Mouse (Mus musculus) C2C12 (cell line): Measurements from ENCODE around the gene Map3k5. TPM values are rescaled to one million over a fixed set of nuclear protein-coding genes. Genes with fewer than 3 reads are reported as not detected.
A peak's percentile ranks its signal among the peaks of the same experiment; 100 is the strongest.

ENCODE experiments used
- H3K27me3 ChIP-seq: one replicate; pipeline ENCODE4 v1.6.1; 2011; ENCODE audit not compliant: control insufficient read depth, insufficient read depth, insufficient read length
- H3K36me3 ChIP-seq: one replicate; pipeline ENCODE4 v1.6.1; 2011; ENCODE audit not compliant: control insufficient read depth, insufficient read depth
- H3K4me3 ChIP-seq: one replicate; pipeline ENCODE4 v1.5.1; 2011; ENCODE audit warnings: mild to moderate bottlenecking, control low read depth; ENCODE audit not compliant: poor library complexity, insufficient read depth, severe bottlenecking
- H3K79me2 ChIP-seq: one replicate; pipeline ENCODE4 v1.6.1; 2011; ENCODE audit not compliant: control insufficient read depth, insufficient read depth
- H3K79me3 ChIP-seq: one replicate; pipeline ENCODE4 v1.6.1; 2011; ENCODE audit warnings: low read depth, control low read depth
- H3ac ChIP-seq: one replicate; pipeline ENCODE3; 2011; ENCODE audit warnings: low read depth; ENCODE audit not compliant: control insufficient read depth, insufficient read length
- CEBPB ChIP-seq: IDR thresholded peaks from one replicate; pipeline ENCODE4 v1.6.1; 2011; ENCODE audit warnings: low read depth, mild to moderate bottlenecking, control low read depth, moderate library complexity
- CTCF ChIP-seq: IDR thresholded peaks from one replicate; pipeline ENCODE4 v1.5.1; 2011; ENCODE audit not compliant: control insufficient read depth, insufficient read depth, insufficient read length
- FOSL1 ChIP-seq: IDR thresholded peaks from one replicate; pipeline ENCODE4 v1.8.0; 2011; ENCODE audit warnings: mild to moderate bottlenecking, low read length; ENCODE audit not compliant: poor library complexity, insufficient read depth, severe bottlenecking
- MAX ChIP-seq: IDR thresholded peaks from one replicate; pipeline ENCODE4 v1.6.1; 2011; ENCODE audit warnings: mild to moderate bottlenecking, control low read depth
- MYOD1 ChIP-seq: IDR thresholded peaks from one replicate; pipeline ENCODE4 v1.6.1; 2011; ENCODE audit warnings: low read depth; ENCODE audit not compliant: control insufficient read depth, insufficient read length
- MYOG ChIP-seq: IDR thresholded peaks from one replicate; pipeline ENCODE4 v1.6.1; 2011; ENCODE audit not compliant: control insufficient read depth, insufficient read length; ENCODE audit errors: extremely low read depth
- USF1 ChIP-seq: IDR thresholded peaks from one replicate; pipeline ENCODE4 v1.6.1; 2011; ENCODE audit warnings: low read depth, mild to moderate bottlenecking, control low read depth, moderate library complexity
- polyA plus RNA-seq: library from polyadenylated mRNA; unstranded; fragments of >200 nt; fragmentation: generic; extraction: Trizol; gene quantifications from one replicate; pipeline ENCODE4 v1.2.1, GENCODE M21; 2012; ENCODE audit warnings: missing spikeins

The Map3k5 gene
- polyA plus RNA-seq, 1 experiment: 0.55 TPM

DNA sequence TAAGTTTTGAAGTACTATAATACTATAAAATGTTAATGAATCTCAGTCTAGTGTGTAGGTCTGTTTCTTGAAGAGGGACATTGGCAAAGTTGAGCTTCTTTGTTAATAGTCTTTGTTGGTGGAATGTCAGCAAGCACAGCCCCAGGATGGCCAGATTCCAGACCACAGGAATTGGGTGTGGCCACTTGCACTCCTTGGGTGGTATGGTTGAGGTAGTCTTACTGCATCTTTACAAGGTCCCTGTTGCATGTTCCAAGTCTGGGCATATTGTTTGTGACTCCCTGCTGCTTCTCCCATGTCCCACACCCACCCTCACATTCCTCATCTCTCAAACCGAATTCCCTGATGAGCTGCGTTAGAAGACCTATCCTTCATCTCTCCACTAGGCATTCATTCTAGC lies 157.1 kb downstream of the Map3k5 start:
- no peak for TF ChIP-seq USF1
- TF ChIP-seq MYOD1: no peak
- TF ChIP-seq MYOG: no peak
- TF ChIP-seq FOSL1: no peak
- no peak for TF ChIP-seq CTCF
- TF ChIP-seq MAX: no peak
- no peak for TF ChIP-seq CEBPB
- no peaks in the 10 kb centered on the region for H3K79me2 ChIP-seq
- no peaks in the 10 kb centered on the region for H3K79me3 ChIP-seq
- H3ac ChIP-seq: no peak overlapping the region
- H3K4me3 ChIP-seq: no peak overlapping the region
- no peaks in the 10 kb centered on the region for H3K36me3 ChIP-seq
- H3K27me3 ChIP-seq: no peaks in the 10 kb centered on the region

DNA sequence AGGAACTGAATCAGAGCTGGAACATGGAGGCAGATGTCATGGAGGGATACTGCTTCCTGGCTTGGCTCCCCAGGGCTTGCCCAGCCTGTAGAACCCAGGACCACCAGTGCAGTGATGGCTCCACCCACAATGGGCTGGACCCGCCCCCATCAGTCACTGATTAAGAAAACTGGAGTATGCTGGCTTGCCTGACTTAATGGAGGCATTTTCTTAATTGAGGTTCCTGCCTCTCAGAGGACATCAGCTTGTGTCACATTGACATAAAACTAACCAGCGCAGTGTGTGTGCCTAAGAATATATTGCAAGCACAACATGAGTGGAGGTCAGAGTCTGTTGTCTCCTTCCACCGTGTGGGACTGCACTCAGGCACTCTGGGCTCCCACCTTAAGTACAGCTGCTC lies 158.1 kb downstream of the Map3k5 start:
- no peaks in the 10 kb centered on the region for H3K79me3 ChIP-seq
- H3K79me2 ChIP-seq: no peaks in the 10 kb centered on the region
- TF ChIP-seq CEBPB (no peak), MAX (no peak), MYOG (no peak), CTCF (no peak), USF1 (no peak), MYOD1 (no peak), FOSL1 (no peak)
- no peak overlapping the region for H3ac ChIP-seq
- no peaks in the 10 kb centered on the region for H3K36me3 ChIP-seq
- no peaks in the 10 kb centered on the region for H3K27me3 ChIP-seq
- no peak overlapping the region for H3K4me3 ChIP-seq

- H3K36me3 ChIP-seq: no peaks in the 10 kb centered on the region
Observed at GRCm38 (mm10) chr10:20101456-20101855, 167.2 kb downstream of the Map3k5 start.

DNA sequence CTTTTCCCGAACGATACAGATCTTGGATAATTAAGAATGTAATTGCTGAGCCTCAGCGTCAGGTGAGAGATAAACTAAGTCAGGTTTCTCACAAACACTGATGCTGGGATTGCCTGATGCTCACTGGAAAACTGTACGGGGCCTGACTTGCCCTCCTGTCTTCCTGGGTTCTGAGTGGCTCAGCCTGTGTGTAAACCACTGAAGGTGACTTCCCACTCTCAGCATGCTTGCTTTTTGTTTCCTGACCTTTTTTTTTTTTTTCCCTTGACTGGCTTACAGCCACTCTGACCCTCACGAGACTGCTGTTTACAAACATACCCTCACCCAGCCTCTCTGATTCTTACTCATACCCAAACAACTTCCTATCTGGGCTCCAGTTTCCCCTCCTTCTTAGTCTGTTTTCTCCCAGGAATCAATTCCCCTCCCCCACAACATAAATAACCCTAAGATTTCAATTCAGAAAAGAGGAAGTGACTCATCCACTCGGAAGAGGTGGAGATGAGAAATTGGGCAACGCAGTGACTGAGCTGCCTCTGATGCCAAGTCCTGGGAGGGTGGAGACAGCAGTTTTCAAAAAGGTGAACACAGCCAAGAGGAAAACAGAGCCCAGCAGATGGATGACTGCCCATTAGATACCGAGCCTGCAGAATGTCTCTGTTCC lies 170.1 kb downstream of the Map3k5 start:
- H3ac ChIP-seq: no peak overlapping the region
- H3K27me3 ChIP-seq: no peaks in the 10 kb centered on the region
- H3K4me3 ChIP-seq: no peak overlapping the region
- H3K79me3 ChIP-seq: no peaks in the 10 kb centered on the region
- no peaks in the 10 kb centered on the region for H3K36me3 ChIP-seq
- H3K79me2 ChIP-seq: no peaks in the 10 kb centered on the region
- TF ChIP-seq MYOG: no peak
- peak; percentile 22 for TF ChIP-seq MAX
- TF ChIP-seq CEBPB: peak; percentile 98
- TF ChIP-seq FOSL1: peak; percentile 43

More at GRCm38 (mm10) chr10:20101456-20101855, 167.2 kb downstream of the Map3k5 start:
- no peak overlapping the region for H3ac ChIP-seq
- no peaks in the 10 kb centered on the region for H3K79me3 ChIP-seq
- no peaks in the 10 kb centered on the region for H3K27me3 ChIP-seq
- no peak overlapping the region for H3K4me3 ChIP-seq
- no peak for TF ChIP-seq MYOG
- no peak for TF ChIP-seq USF1
- no peak for TF ChIP-seq FOSL1
- no peak for TF ChIP-seq MAX
- no peak for TF ChIP-seq CEBPB
- TF ChIP-seq CTCF: no peak
- no peak for TF ChIP-seq MYOD1
- no peaks in the 10 kb centered on the region for H3K79me2 ChIP-seq

- Histone ChIP-seq H3K36me3 (no peaks in the 10 kb centered on the region), H3K79me3 (no peaks in the 10 kb centered on the region), H3ac (no peak overlapping the region), H3K79me2 (no peaks in the 10 kb centered on the region), H3K4me3 (no peak overlapping the region), H3K27me3 (no peaks in the 10 kb centered on the region)
- TF ChIP-seq MYOD1 (no peak), MAX (no peak), USF1 (no peak), FOSL1 (no peak), MYOG (no peak), CEBPB (no peak), CTCF (no peak)
Observed at GRCm38 (mm10) chr10:20105575-20105974, 171.3 kb downstream of the Map3k5 start.

- Histone ChIP-seq H3K36me3 (no peaks in the 10 kb centered on the region), H3K4me3 (no peak overlapping the region), H3K79me2 (no peaks in the 10 kb centered on the region), H3ac (no peak overlapping the region), H3K27me3 (no peaks in the 10 kb centered on the region), H3K79me3 (no peaks in the 10 kb centered on the region)
- TF ChIP-seq CEBPB: no peak
- TF ChIP-seq USF1: no peak
- TF ChIP-seq FOSL1: no peak
- TF ChIP-seq CTCF: no peak
- no peak for TF ChIP-seq MAX
- TF ChIP-seq MYOG: no peak
- no peak for TF ChIP-seq MYOD1
Observed at GRCm38 (mm10) chr10:20107031-20107430, 172.8 kb downstream of the Map3k5 start.

DNA sequence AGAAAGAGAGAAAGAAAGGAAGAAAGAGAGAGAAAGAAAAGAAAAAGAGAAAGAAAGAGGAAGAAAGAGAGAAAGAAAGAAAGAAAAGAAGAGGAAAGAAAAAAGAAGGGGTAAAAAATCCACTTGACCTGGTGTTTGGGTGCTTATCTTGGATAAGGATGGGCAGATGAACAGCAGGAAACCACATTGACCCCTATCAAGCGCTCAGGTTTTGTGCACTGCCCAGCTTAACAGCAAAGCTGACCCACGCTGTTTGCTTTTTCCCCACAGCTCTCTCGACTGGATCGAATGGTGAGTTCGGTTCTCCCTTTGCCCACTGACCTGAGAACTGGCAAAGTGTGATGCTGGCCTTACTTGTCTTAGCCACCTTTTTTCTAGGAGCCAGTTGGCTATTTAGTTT lies 177.2 kb downstream of the Map3k5 start:
- Histone ChIP-seq H3K27me3 (no peaks in the 10 kb centered on the region), H3K79me2 (no peaks in the 10 kb centered on the region), H3K36me3 (no peaks in the 10 kb centered on the region), H3ac (no peak overlapping the region), H3K4me3 (no peak overlapping the region), H3K79me3 (no peaks in the 10 kb centered on the region)
- TF ChIP-seq MYOG (no peak), CTCF (no peak), USF1 (no peak), MAX (no peak), CEBPB (no peak), MYOD1 (no peak), FOSL1 (no peak)
